Mouse (Mus musculus): ENCODE results near the gene Dlk2. TPM values are rescaled to one million over a fixed set of nuclear protein-coding genes. Genes with fewer than 3 reads are reported as not detected.

Dlk2 gene
- 0.23 TPM in 1 of 2 replicates, not detected in the other for total RNA-seq (2017)

DNA sequence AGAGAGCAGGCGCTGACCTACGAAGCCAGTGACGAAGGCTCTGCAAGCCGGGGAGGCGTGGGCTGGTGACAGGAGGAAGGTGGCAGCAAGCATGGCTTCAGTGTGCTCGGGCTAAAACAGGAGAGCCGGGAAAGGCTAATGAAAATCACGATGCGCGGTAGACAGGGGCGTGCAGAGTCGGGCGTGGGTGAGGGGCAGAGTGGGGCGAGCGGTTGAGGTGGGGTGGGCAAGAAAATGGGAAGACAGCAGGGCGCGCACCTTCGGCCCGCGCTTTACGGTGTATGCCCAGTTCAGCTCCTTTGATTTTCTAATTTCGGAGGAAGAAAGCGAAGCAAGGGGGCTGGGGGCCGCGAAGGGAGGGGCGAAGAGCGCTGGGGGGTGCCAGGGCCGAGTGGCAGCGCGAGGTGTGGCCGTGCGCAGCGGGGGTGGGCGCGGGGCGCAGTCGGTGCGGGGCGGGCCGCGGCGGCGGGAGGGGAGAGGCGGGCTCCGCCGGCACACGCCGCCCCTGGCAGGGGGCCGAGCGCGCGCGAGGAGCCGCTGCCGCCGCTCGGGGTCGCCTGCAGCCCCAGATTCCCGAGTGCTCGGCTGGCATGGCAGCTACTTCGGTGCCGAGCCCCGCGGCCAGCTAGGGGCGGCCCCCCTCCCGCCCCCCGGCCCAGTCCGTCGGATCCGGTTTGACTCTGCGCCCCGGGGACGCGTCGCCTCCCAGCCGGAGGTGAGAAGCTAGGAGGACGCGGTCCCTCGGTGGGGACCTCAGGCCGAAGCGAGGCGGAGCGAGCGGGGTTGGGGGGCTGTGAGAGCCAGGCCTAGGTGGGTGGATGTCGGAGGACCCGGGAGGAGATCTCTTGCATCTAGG lies at the start of gene Dlk2:
Gene Dlk2 (plus strand): TSS at position 58 of the 856 bp plus-strand sequence.
- ATAC-seq (replicated peaks; ENCODE audit: low read depth, poor library complexity, severe bottlenecking) = 0 out of 2 replicates have a peak, but pooled peaks have one; percentile 22

DNA sequence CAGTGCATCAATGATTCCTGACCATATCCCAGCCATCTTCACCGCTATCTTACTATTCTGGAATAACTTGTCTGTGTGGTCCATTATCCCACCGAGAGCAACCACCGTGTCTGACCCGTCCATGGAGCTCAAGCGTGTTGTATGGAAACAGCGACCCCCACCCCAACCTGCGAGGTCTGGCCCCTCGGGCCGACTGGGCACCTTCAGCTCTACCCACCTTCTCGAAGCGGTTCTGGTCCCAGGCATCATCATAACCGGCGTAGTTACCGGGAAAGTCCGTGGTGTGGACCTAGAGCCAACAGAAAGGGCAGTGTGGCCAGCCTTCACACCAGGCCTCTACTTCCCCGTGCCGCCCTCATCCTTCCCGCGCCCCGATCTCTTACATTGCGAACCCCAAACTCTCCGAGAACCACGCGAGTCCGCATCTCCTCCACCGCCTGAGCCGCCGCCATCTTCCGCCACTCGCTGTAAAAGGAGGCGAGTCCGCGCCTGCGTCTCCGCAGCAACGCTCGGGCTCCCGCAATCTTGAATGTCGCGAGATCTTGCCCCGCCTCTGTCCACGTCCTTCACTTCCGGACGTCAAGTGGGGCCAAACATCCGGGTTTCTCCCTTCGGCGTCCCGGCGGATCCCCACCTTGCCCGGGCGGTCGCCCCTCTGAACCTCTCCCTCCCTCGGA lies 49.6 kb upstream of the Dlk2 start, which contains the start of the genes Polr1c and Yipf3:
Gene Polr1c (minus strand): TSS at position 543 of the 677 bp plus-strand sequence.
Gene Yipf3 (plus strand): TSS at position 569 of the 677 bp plus-strand sequence.
- peak; percentile 93 for ATAC-seq (replicated peaks; ENCODE audit: low read depth, poor library complexity, severe bottlenecking)

DNA sequence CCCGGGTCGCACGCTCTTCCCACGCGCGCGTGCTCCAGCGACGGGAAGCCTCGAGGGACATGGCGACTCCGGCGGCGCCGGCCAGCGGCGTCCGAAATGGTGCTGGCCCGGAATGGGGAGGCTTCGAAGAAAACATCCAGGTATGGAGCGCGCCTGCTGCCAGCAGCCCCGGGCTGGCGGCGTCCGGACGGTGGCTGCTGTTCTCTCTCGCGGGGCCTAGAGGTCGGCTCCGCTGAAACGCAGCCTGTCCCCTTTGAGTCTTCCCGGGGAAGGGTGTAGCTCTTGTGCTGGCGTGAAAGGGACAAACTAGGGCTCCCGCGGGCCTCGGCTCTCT lies 49.1 kb upstream of the Dlk2 start:
- ATAC-seq (replicated peaks; ENCODE audit: low read depth, poor library complexity, severe bottlenecking) = no peak

- no peak for ATAC-seq (replicated peaks; ENCODE audit: low read depth, poor library complexity, severe bottlenecking)
Observed at GRCm38 (mm10) chr17:46251174-46251573, 46.0 kb upstream of the Dlk2 start.

- ATAC-seq (replicated peaks; ENCODE audit: low read depth, poor library complexity, severe bottlenecking) = no peak
Observed at GRCm38 (mm10) chr17:46252571-46253451, 44.4 kb upstream of the Dlk2 start.

GRCm38 (mm10) chr17:46253452-46254084 lies 43.7 kb upstream of the Dlk2 start, which contains the start of gene Lrrc73:
TSS of gene Lrrc73 (plus strand) at chr17:46253531.
- peak; percentile 83 for ATAC-seq (replicated peaks; ENCODE audit: low read depth, poor library complexity, severe bottlenecking)

GRCm38 (mm10) chr17:46254106-46254505 lies 43.1 kb upstream of the Dlk2 start:
- no peak for ATAC-seq (replicated peaks; ENCODE audit: low read depth, poor library complexity, severe bottlenecking)

- no peak for ATAC-seq (replicated peaks; ENCODE audit: low read depth, poor library complexity, severe bottlenecking)
Observed at GRCm38 (mm10) chr17:46255147-46255546, 42.1 kb upstream of the Dlk2 start.

DNA sequence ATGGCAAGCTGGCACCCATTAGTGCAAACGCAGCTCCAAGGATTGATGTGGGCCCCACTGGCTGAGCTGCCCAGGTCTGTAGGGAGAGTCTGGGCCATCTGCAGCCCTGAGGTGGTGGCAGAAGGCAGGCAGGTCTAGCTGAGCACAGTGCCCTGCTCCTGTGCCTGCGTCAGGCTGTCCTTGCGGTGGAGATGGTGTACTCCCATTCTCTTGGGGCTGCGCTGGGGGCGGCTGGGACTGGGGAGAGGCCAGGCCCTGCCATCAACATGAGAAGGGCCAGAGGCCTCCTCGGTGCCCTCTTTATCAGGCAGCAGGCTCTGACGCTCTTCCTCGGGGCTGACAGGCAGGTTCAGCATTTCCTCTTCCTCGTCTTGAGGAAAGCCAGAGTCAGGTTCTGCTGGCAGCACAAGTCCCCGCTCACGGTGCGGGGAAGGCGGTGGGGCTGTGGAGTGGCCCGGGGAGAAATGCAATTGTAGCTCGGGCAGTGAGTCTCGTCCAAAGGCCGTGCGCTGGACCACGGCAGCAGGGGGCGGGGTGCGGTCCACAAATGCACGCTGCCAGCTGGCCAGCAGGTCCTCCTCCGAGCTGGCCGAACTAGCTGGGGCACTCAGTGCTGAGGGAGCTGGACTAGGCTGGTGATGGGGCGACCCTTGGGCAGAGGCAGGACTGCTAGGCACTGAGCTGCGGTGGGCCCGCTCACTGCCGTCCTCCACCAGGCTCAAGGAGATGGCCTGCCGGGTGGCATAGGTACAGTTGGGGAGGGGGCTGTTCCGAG lies 38.8 kb upstream of the Dlk2 start:
- no peak for ATAC-seq (replicated peaks; ENCODE audit: low read depth, poor library complexity, severe bottlenecking)

DNA sequence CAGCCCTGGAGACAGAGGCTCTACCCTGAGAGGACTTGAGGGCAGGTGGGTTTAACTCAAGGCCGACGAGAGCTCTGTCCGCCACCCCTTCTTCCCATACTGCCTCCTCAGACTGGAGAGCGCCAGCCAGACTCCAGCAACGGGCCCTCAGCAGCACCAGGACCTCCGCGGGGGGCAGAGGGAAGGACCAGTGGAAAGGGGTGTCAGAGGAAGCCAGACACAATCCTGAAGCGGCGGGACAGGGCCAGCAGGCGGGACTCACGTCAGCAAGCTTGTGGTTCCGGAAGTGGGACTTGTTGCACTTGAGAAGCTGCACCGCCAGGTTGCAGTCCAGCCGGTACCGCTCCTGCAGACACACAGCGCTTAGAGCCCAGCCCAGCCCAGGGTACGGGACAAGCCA lies 37.5 kb upstream of the Dlk2 start:
- no peak for ATAC-seq (replicated peaks; ENCODE audit: low read depth, poor library complexity, severe bottlenecking)

- no peak for ATAC-seq (replicated peaks; ENCODE audit: low read depth, poor library complexity, severe bottlenecking)
Observed at GRCm38 (mm10) chr17:46262201-46262694, 35.0 kb upstream of the Dlk2 start.

GRCm38 (mm10) chr17:46265502-46265901 lies 31.7 kb upstream of the Dlk2 start:
- ATAC-seq (replicated peaks; ENCODE audit: low read depth, poor library complexity, severe bottlenecking) = 0 out of 2 replicates have a peak, but pooled peaks have one; percentile 2

DNA sequence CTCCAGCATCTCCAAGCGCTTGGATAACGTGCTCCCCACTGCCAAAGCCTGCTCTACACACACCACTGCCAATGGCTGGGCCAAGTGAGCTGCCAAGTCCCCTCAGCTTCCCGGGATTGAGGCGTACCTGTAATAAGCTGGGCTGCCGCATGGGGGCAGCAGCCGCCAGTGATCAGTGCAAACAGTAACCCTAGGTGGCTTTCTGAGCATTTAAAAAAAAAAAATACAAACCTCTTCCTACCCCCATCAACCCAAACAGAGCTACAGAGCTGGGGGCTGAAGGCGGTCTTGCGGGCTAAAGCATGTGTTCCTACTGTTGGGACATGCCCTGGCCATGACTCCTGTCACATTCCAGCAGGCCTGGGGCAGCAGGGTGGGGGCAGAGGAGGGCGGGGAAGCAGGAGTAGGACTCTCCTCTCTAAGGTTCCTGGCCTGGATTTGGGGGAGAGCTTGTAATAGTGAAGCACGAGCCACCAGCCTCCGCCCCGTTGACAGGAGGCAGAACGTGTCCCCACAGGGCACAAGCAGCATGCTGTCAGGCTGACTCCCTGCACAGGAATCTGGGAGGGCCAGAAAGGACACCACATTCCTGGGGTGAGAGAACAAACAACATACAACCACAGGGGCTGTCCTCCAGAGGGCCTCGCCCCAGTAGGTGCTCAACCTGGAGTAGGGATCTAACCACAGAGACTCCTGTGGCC lies 31.2 kb upstream of the Dlk2 start:
- ATAC-seq (replicated peaks; ENCODE audit: low read depth, poor library complexity, severe bottlenecking) = peak; percentile 86

- no peak for ATAC-seq (replicated peaks; ENCODE audit: low read depth, poor library complexity, severe bottlenecking)
Observed at GRCm38 (mm10) chr17:46266986-46267385, 30.2 kb upstream of the Dlk2 start.

DNA sequence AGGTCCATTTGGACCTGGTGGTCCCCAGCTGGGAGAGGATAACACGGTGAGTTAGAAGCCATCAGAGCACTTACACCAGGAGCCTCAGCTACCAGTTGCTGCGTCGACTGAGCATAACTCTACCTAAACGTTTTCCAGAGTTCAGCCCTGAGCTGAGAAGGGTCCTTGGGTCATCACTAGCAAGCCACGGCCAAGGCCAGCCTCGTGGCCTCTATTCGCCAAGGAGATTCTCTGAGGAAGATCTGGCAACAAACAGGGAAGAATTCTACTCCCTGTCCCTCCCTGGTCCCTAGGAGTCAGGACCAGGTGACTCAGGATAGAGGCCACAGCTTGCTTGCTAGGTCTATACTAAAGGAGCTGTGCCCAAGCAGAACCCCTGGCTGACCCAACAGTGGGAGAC lies 29.7 kb upstream of the Dlk2 start:
- ATAC-seq (replicated peaks; ENCODE audit: low read depth, poor library complexity, severe bottlenecking) = no peak

DNA sequence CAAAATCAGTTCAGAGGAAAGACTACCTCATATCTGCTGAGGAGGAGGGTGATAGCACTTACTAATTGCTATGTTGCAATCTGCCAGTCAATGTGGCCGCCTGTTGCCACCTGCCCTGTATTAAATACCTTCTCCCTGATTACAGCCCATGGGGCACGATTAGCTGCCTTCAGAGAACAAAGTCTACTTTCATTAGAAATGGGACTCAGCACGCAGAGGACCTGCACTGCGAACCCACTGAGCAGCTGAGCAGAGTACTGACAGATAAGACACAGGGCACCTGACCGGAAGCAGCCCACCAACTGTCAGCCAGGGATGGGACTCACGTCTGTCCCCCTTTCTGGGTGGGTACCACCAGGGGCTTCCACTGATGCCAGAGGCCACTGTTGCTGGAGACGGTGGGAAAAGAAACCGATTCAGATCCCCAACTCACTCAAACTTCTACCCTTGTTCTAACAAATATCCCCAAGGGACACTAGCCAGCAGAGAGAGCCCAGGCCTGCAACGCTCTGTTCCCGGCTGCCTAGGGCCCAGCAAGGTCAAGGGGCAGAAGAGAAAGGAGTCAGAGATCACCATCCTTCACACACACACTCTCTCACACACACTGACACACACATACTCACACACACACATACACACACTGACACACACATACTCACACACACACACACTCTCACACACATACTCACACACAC lies 29.0 kb upstream of the Dlk2 start:
- ATAC-seq (replicated peaks; ENCODE audit: low read depth, poor library complexity, severe bottlenecking) = no peak

GRCm38 (mm10) chr17:46269771-46270534 lies 27.3 kb upstream of the Dlk2 start:
- ATAC-seq (replicated peaks; ENCODE audit: low read depth, poor library complexity, severe bottlenecking) = no peak

Measured in common myeloid progenitor, adult 5-6 weeks (primary cell).